ENCODE assay signal across 8 mouse cellular contexts in the genomic region with DNA sequence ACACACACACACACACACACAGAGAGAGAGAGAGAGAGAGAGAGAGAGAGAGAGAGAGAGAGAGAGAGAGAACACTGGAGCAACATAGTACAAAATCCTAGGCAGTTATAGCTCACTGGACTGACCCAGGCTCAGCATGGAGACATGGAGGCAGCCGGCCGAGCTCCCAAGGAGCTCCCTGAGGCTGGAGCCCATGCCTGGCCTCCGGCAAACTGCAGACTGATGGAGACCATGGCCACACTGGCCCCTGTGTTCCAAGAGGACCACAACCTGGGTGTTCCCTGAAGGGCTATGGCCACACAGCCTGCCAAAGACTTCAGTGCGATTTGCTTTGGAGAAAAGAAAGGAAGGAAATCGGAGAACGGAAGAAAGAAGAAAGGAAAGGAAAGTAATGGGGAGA.
DNase-seq lines count a peak whose midpoint lies in the region; ATAC-seq lines count a peak whose summit lies in the region.

No protein-coding gene starts in this region.

- peak overlapping the region; percentile 40 for H3K4me3 ChIP-seq in kidney, embryonic 16.5 days (ENCODE audit: low read length)
- peak overlapping the region; percentile 30 for H3K4me3 ChIP-seq in embryonic facial prominence, embryonic 14.5 days (ENCODE audit: low read depth, low read length)
- peak overlapping the region; percentile 20; the same call in 1 of the 2 replicates for H3K4me3 ChIP-seq in midbrain, embryonic 15.5 days

- DNase-seq in kidney, adult 11 months: no peak
- no peak for DNase-seq in embryonic facial prominence, embryonic 14.5 days (ENCODE audit: low spot score)
- DNase-seq in heart, postnatal 4 days: peak; percentile 25
- DNase-seq in left cerebral cortex, adult 18-20 months (ENCODE audit: low spot score in 2 of 2): no peak
- no peak for DNase-seq in frontal cortex, postnatal 10 days (ENCODE audit: low spot score in 2 of 2)
- no peak for DNase-seq in urinary bladder, postnatal 4 days (ENCODE audit: low spot score in 2 of 2)

- ATAC-seq in kidney, embryonic 16.5 days (ENCODE audit: low FRiP score, low TSS enrichment): peak; percentile 57; the same call in 1 of the 2 replicates
- peak; percentile 60; the same call in 1 of the 2 replicates for ATAC-seq in embryonic facial prominence, embryonic 14.5 days (ENCODE audit: low read depth)
- 0 out of 2 replicates have a peak, but pooled peaks have one; percentile 37 for ATAC-seq in midbrain, embryonic 15.5 days (replicated peaks)

- no peaks in the 10 kb centered on the region for H3K9me3 ChIP-seq in kidney, embryonic 16.5 days (ENCODE audit: low read length)
- H3K9me3 ChIP-seq in embryonic facial prominence, embryonic 14.5 days (ENCODE audit: control insufficient read depth, low read length): no peaks in the 10 kb centered on the region
- no peaks in the 10 kb centered on the region for H3K9me3 ChIP-seq in midbrain, embryonic 15.5 days

- no peak overlapping the region for H3K27ac ChIP-seq in kidney, embryonic 16.5 days (ENCODE audit: low read length)
- peak overlapping the region; percentile 83 for H3K27ac ChIP-seq in embryonic facial prominence, embryonic 14.5 days (replicated peaks; ENCODE audit: low read depth, low read length)
- no peak overlapping the region for H3K27ac ChIP-seq in midbrain, embryonic 15.5 days

- WGBS in kidney, embryonic 16.5 days: 46% methylated on average over 6 of the region's 6 CpGs
- WGBS in embryonic facial prominence, embryonic 14.5 days: 20% methylated on average over 6 of the region's 6 CpGs
- WGBS in midbrain, embryonic 15.5 days: 58% methylated on average over 6 of the region's 6 CpGs

- peaks cover 3% of the 10 kb centered on the region; the same call in 1 of the 2 replicates for H3K4me1 ChIP-seq in kidney, embryonic 16.5 days (ENCODE audit: insufficient read depth, low read length)
- H3K4me1 ChIP-seq in embryonic facial prominence, embryonic 14.5 days (ENCODE audit: control insufficient read depth, insufficient read depth, low read length): peaks cover 16% of the 10 kb centered on the region
- H3K4me1 ChIP-seq in midbrain, embryonic 15.5 days: peaks cover 4% of the 10 kb centered on the region; the same call in 1 of the 2 replicates

- no peaks in the 10 kb centered on the region for H3K36me3 ChIP-seq in kidney, embryonic 16.5 days (ENCODE audit: insufficient read depth, low read length)
- H3K36me3 ChIP-seq in embryonic facial prominence, embryonic 14.5 days (ENCODE audit: control insufficient read depth, insufficient read depth, low read length): no peaks in the 10 kb centered on the region
- no peaks in the 10 kb centered on the region for H3K36me3 ChIP-seq in midbrain, embryonic 15.5 days (replicated peaks)

- H3K4me2 ChIP-seq in kidney, embryonic 16.5 days (replicated peaks; ENCODE audit: low read depth, low read length): peak overlapping the region; percentile 58
- H3K4me2 ChIP-seq in embryonic facial prominence, embryonic 14.5 days (ENCODE audit: low read depth, low read length): peak overlapping the region; percentile 56
- peak overlapping the region; percentile 43 for H3K4me2 ChIP-seq in midbrain, embryonic 15.5 days

- peak overlapping the region; percentile 66 for H3K9ac ChIP-seq in kidney, embryonic 16.5 days (replicated peaks; ENCODE audit: low read length)
- H3K9ac ChIP-seq in embryonic facial prominence, embryonic 14.5 days (ENCODE audit: low read depth, low read length): peak overlapping the region; percentile 57
- H3K9ac ChIP-seq in midbrain, embryonic 15.5 days: no peak overlapping the region

- no peaks in the 10 kb centered on the region for H3K27me3 ChIP-seq in kidney, embryonic 16.5 days (ENCODE audit: insufficient read depth, low read length)
- H3K27me3 ChIP-seq in embryonic facial prominence, embryonic 14.5 days (replicated peaks; ENCODE audit: control insufficient read depth, insufficient read depth, low read length): no peaks in the 10 kb centered on the region
- no peaks in the 10 kb centered on the region for H3K27me3 ChIP-seq in midbrain, embryonic 15.5 days (replicated peaks)
